Comparison of ENCODE assay signal across 13 mouse cellular contexts in the genomic region with DNA sequence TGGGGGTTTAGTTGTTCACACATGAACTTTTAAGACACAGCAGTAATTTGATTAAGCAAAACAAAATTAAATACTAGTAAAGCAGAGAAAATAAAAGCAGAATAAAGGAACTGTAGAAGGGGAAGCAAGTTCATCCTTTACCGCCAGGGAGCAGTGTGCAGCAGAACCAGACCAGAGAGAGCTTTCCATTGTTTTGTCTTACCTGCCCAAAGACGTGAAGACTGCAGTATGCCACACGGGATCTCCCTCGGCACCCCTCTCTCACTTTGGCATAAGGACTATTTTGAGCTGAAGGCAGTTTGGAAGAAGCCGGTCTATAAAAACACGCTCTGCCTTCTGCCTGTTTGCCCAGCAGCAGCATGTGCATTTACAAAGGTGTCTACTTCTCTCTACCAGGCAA. TPM values are rescaled to one million over a fixed set of nuclear protein-coding genes. Genes with fewer than 3 reads are reported as not detected.
DNase-seq lines count a peak whose midpoint lies in the region; ATAC-seq and TF ChIP-seq lines count a peak whose summit lies in the region.
"Not testable (repeated sequence)": the region's sequence is repeated elsewhere in the genome, so short reads cannot be mapped to it uniquely, and the experiment has no call there.
"Had no signal": no experiment of that assay in that cellular context is flagged by ENCODE, and none has a peak within 500 bp of the region (broad histone marks: within the 10 kb centered on the region; RNA-seq: fewer than 3 reads in every experiment).

No protein-coding gene starts in this region.

- H3K9ac ChIP-seq in MEL (ENCODE audit: control insufficient read depth, low read depth, low read length, poor library complexity, severe bottlenecking); forebrain, postnatal 0 days; limb, embryonic 11.5 days (ENCODE audit: low read length): not testable (repeated sequence)

- not testable (repeated sequence) for TF ChIP-seq EP300 in MEL (IDR thresholded peaks at IDR 0.05; ENCODE audit: low read depth in 1 of 2, low read length in 2 of 2)

- TF ChIP-seq POLR2A in MEL (IDR thresholded peaks at IDR 0.05; ENCODE audit: control insufficient read depth in 1 of 2, insufficient read depth in 1 of 2, low read depth in 1 of 2, low read length in 2 of 2, poor library complexity in 1 of 2): not testable (repeated sequence)

- H3K4me1 ChIP-seq in MEL (ENCODE audit: control insufficient read depth in 1 of 2, insufficient read depth in 2 of 2, low read length in 2 of 2); forebrain, postnatal 0 days (ENCODE audit: insufficient read depth); limb, embryonic 11.5 days (ENCODE audit: control insufficient read depth, insufficient read depth, low read length); midbrain, embryonic 10.5 days: not testable (repeated sequence)

- not testable (repeated sequence) for H3K36me3 ChIP-seq in MEL (ENCODE audit: control insufficient read depth in 1 of 2, insufficient read depth in 2 of 2, low read length in 2 of 2); forebrain, postnatal 0 days (ENCODE audit: insufficient read depth); limb, embryonic 11.5 days (ENCODE audit: control insufficient read depth, insufficient read depth, low read length); midbrain, embryonic 10.5 days; splenic B cell, adult 2 months (ENCODE audit: control insufficient read depth, insufficient read depth, low read length, poor library complexity, severe bottlenecking)

- not testable (repeated sequence) for H3K4me3 ChIP-seq in MEL (ENCODE audit: control insufficient read depth in 1 of 2, insufficient read depth in 1 of 2, low read depth in 2 of 2, low read length in 2 of 2); forebrain, postnatal 0 days (ENCODE audit: low read depth, low read length); limb, embryonic 11.5 days (ENCODE audit: low read depth, low read length); midbrain, embryonic 10.5 days

- not testable (repeated sequence) for H3K9me3 ChIP-seq in MEL (replicated peaks; ENCODE audit: insufficient read depth, low read length); forebrain, postnatal 0 days (ENCODE audit: low read length); limb, embryonic 11.5 days (ENCODE audit: control insufficient read depth, low read length); midbrain, embryonic 10.5 days (replicated peaks)

- WGBS in forebrain, postnatal 0 days: 10% methylated on average over 6 of the region's 6 CpGs
- WGBS in limb, embryonic 11.5 days: 13% methylated on average over 5 of the region's 6 CpGs
- 18% methylated on average over 6 of the region's 6 CpGs for WGBS in midbrain, embryonic 10.5 days

- not testable (repeated sequence) for H3K79me2 ChIP-seq in MEL (ENCODE audit: control insufficient read depth, insufficient read depth, low read length, poor library complexity)

- TF ChIP-seq CTCF in MEL (IDR thresholded peaks at IDR 0.05 in 2 of 3, conservative IDR thresholded peaks at IDR 0.05 in 1 of 3; ENCODE audit: control insufficient read depth in 1 of 3, insufficient read depth in 1 of 3, low read depth in 2 of 3, low read length in 3 of 3, poor library complexity in 1 of 3, severe bottlenecking in 1 of 3): peak; percentile 26 to 38 (median 29); a peak in 4 of 6 replicates
- TF ChIP-seq CTCF in forebrain, postnatal 0 days (IDR thresholded peaks at IDR 0.05; ENCODE audit: low read depth): peak; percentile 60

- peak; percentile 10 for TF ChIP-seq RAD21 in MEL (IDR thresholded peaks at IDR 0.05; ENCODE audit: low read depth, low read length)

- not testable (repeated sequence) for H3K27ac ChIP-seq in MEL (ENCODE audit: control insufficient read depth, low read depth, low read length); forebrain, postnatal 0 days (ENCODE audit: low read depth, low read length); limb, embryonic 11.5 days (replicated peaks; ENCODE audit: low read depth, low read length); midbrain, embryonic 10.5 days (replicated peaks)

- not testable (repeated sequence) for H3K27me3 ChIP-seq in MEL (ENCODE audit: control insufficient read depth in 1 of 2, insufficient read depth in 2 of 2, low read length in 2 of 2); forebrain, postnatal 0 days (ENCODE audit: insufficient read depth, low read length); limb, embryonic 11.5 days (ENCODE audit: control insufficient read depth, insufficient read depth, low read length); midbrain, embryonic 10.5 days (ENCODE audit: low read depth, poor library complexity, severe bottlenecking); splenic B cell, adult 2 months (ENCODE audit: control insufficient read depth, insufficient read depth, low read length, poor library complexity, severe bottlenecking)

- DNase-seq in 3T3-L1 (ENCODE audit: low read depth, low spot score) (peak; percentile 49), MEL (ENCODE audit: low read depth, low spot score) (peak; percentile 44)
- peak; percentile 45 to 52 for DNase-seq in cerebellum, postnatal 10 days
- peak; percentile 65 for DNase-seq in forebrain, postnatal 0 days
- peak; percentile 18 for DNase-seq in kidney, adult 11 months
- peak; percentile 49 for DNase-seq in limb, embryonic 11.5 days (ENCODE audit: low spot score)
- DNase-seq in midbrain, embryonic 10.5 days (ENCODE audit: low spot score): peak; percentile 14
- peak; percentile 60 for DNase-seq in splenic B cell, adult 2 months (ENCODE audit: low read depth, low spot score)

- not testable (repeated sequence) for H3K4me2 ChIP-seq in forebrain, postnatal 0 days (ENCODE audit: low read depth); limb, embryonic 11.5 days (ENCODE audit: low read depth, severe bottlenecking)

- not testable (repeated sequence) for ATAC-seq in forebrain, postnatal 0 days; limb, embryonic 11.5 days (ENCODE audit: insufficient number of reproducible peaks, low FRiP score, low TSS enrichment, low read depth)

TF ChIP-seq in MEL, 35 proteins besides CTCF, POLR2A, EP300 and RAD21:
- TF ChIP-seq SMC3 (IDR thresholded peaks at IDR 0.05; ENCODE audit: low read depth, low read length): peak; percentile 40

RNA-seq across cellular contexts. Expression of a gene that starts 4.4 kb away (rescaled TPM):
- total RNA-seq in MEL (2012; rRNA removed): 15.0 and 17.6 TPM in 2 replicates
- polyA plus RNA-seq in MEL (2012; ENCODE audit: insufficient read depth in 1 of 2, insufficient read length in 2 of 2, low read depth in 1 of 2, low replicate concordance in 2 of 2, missing spikeins in 1 of 2): 10 to 100 TPM in 1 of 2 experiments, not detected in 1; 25.2 TPM
- 42.7 and 42.9 TPM in 2 replicates for total RNA-seq in forebrain, postnatal 0 days (2014; rRNA removed)
- 35.5 and 46.2 TPM in 2 replicates for polyA plus RNA-seq in forebrain, postnatal 0 days (2015; fragmentation: Nextera tagmentation; extraction: Ambion mirVana)
- polyA plus RNA-seq in limb, embryonic 11.5 days (2014; fragmentation: Nextera tagmentation; extraction: Ambion mirVana): 63.6 and 64.2 TPM in 2 replicates
- polyA plus RNA-seq in midbrain, embryonic 10.5 days (2016; fragmentation: Nextera tagmentation; extraction: Ambion mirVana): 51.2 and 53.2 TPM in 2 replicates

RNA-seq across cellular contexts. Expression of a gene that starts 5.1 kb away (rescaled TPM):
- 40.6 and 45.1 TPM in 2 replicates for total RNA-seq in MEL (2012; rRNA removed)
- 100 to 1,000 TPM; 205 to 626 TPM for polyA plus RNA-seq in MEL (2012; ENCODE audit: insufficient read depth in 1 of 2, insufficient read length in 2 of 2, low read depth in 1 of 2, low replicate concordance in 2 of 2, missing spikeins in 1 of 2)
- 25.3 and 46.0 TPM in 2 replicates for total RNA-seq in forebrain, postnatal 0 days (2014; rRNA removed)
- polyA plus RNA-seq in forebrain, postnatal 0 days (2015; fragmentation: Nextera tagmentation; extraction: Ambion mirVana): 102 and 107 TPM in 2 replicates
- polyA plus RNA-seq in limb, embryonic 11.5 days (2014; fragmentation: Nextera tagmentation; extraction: Ambion mirVana): 144 and 161 TPM in 2 replicates
- polyA plus RNA-seq in midbrain, embryonic 10.5 days (2016; fragmentation: Nextera tagmentation; extraction: Ambion mirVana): 128 TPM in 2 replicates

RNA-seq across cellular contexts. Expression of a gene that starts 13.3 kb away (rescaled TPM):
- total RNA-seq in MEL (2012; rRNA removed): not detected in 2 replicates
- polyA plus RNA-seq in MEL (2012; ENCODE audit: insufficient read depth in 1 of 2, insufficient read length in 2 of 2, low read depth in 1 of 2, low replicate concordance in 2 of 2, missing spikeins in 1 of 2): not detected
- 0.19 and 2.7 TPM in 2 replicates for total RNA-seq in forebrain, postnatal 0 days (2014; rRNA removed)
- polyA plus RNA-seq in forebrain, postnatal 0 days (2015; fragmentation: Nextera tagmentation; extraction: Ambion mirVana): 0.13 and 0.44 TPM in 2 replicates
- polyA plus RNA-seq in limb, embryonic 11.5 days (2014; fragmentation: Nextera tagmentation; extraction: Ambion mirVana): 0.09 and 0.16 TPM in 2 replicates
- 0.10 and 0.32 TPM in 2 replicates for polyA plus RNA-seq in midbrain, embryonic 10.5 days (2016; fragmentation: Nextera tagmentation; extraction: Ambion mirVana)
- total RNA-seq: layer of hippocampus, postnatal 25 days; megakaryocyte, adult 5-6 weeks had no signal
- polyA plus RNA-seq: embryonic facial prominence, embryonic 13.5 days; intestine, embryonic 16.5 days; limb, embryonic 15.5 days had no signal

RNA-seq across cellular contexts. Expression of a gene that starts 16.9 kb away (rescaled TPM):
- 6.6 and 6.8 TPM in 2 replicates for total RNA-seq in MEL (2012; rRNA removed)
- 10 to 100 TPM in 1 of 2 experiments, not detected in 1; 14.7 TPM for polyA plus RNA-seq in MEL (2012; ENCODE audit: insufficient read depth in 1 of 2, insufficient read length in 2 of 2, low read depth in 1 of 2, low replicate concordance in 2 of 2, missing spikeins in 1 of 2)
- 34.3 and 41.5 TPM in 2 replicates for total RNA-seq in forebrain, postnatal 0 days (2014; rRNA removed)
- polyA plus RNA-seq in forebrain, postnatal 0 days (2015; fragmentation: Nextera tagmentation; extraction: Ambion mirVana): 50.0 and 60.2 TPM in 2 replicates
- polyA plus RNA-seq in limb, embryonic 11.5 days (2014; fragmentation: Nextera tagmentation; extraction: Ambion mirVana): 38.6 and 41.9 TPM in 2 replicates
- 41.6 and 42.6 TPM in 2 replicates for polyA plus RNA-seq in midbrain, embryonic 10.5 days (2016; fragmentation: Nextera tagmentation; extraction: Ambion mirVana)

Comparison
In these comparisons a context has a peak if more than half of its experiments do, and no peak if none do; other contexts are left out.
1. DNase-seq: peak in every context shown above with its lines; median percentile 65 in forebrain, postnatal 0 days; 60 in splenic B cell, adult 2 months; 49 in 3T3-L1; 49 in limb, embryonic 11.5 days; 48 in cerebellum, postnatal 10 days; 44 in MEL; 18 in kidney, adult 11 months; 14 in midbrain, embryonic 10.5 days.